Mouse (Mus musculus) kidney, adult 8-10 months (tissue): ENCODE measurements around the gene Ubtd2.

Source experiments
- DNase-seq, 2 experiments: peaks; one replicate each; pipeline ENCODE4 v3.0.0; 2022

The Ubtd2 gene

GRCm38 (mm10) chr11:32548240-32548639 lies 93.1 kb downstream of the Ubtd2 start:
- DNase-seq: no peak

- DNase-seq: no peak
Observed at GRCm38 (mm10) chr11:32549236-32549635, 94.1 kb downstream of the Ubtd2 start.

- no peak for DNase-seq
Observed at GRCm38 (mm10) chr11:32550102-32550501, 94.9 kb downstream of the Ubtd2 start.

GRCm38 (mm10) chr11:32551056-32551455 lies 95.9 kb downstream of the Ubtd2 start:
- no peak for DNase-seq

- no peak for DNase-seq
Observed at GRCm38 (mm10) chr11:32551579-32552297, 96.6 kb downstream of the Ubtd2 start.

- DNase-seq: peak; percentile 49 to 63
Observed at GRCm38 (mm10) chr11:32552401-32553090, 97.4 kb downstream of the Ubtd2 start.

GRCm38 (mm10) chr11:32553311-32554140 lies 98.4 kb downstream of the Ubtd2 start:
- no peak for DNase-seq

GRCm38 (mm10) chr11:32554141-32555091 lies 99.2 kb downstream of the Ubtd2 start:
- DNase-seq: no peak

- DNase-seq: no peak
Observed at GRCm38 (mm10) chr11:32555103-32555689, 100.0 kb downstream of the Ubtd2 start.

GRCm38 (mm10) chr11:32556333-32556990 lies 101.3 kb downstream of the Ubtd2 start:
- DNase-seq: no peak

GRCm38 (mm10) chr11:32558026-32558425 lies 102.9 kb downstream of the Ubtd2 start:
- DNase-seq: no peak

GRCm38 (mm10) chr11:32558677-32559076 lies 103.5 kb downstream of the Ubtd2 start:
- no peak for DNase-seq

- DNase-seq: no peak
Observed at GRCm38 (mm10) chr11:32560015-32560770, 105.0 kb downstream of the Ubtd2 start.

GRCm38 (mm10) chr11:32561465-32562355 lies 106.5 kb downstream of the Ubtd2 start:
- DNase-seq: no peak

GRCm38 (mm10) chr11:32562706-32563105 lies 107.5 kb downstream of the Ubtd2 start:
- no peak for DNase-seq

GRCm38 (mm10) chr11:32563660-32564059 lies 108.5 kb downstream of the Ubtd2 start:
- DNase-seq: no peak

GRCm38 (mm10) chr11:32564629-32565028 lies 109.5 kb downstream of the Ubtd2 start:
- DNase-seq: no peak

- DNase-seq: no peak
Observed at GRCm38 (mm10) chr11:32565088-32565487, 109.9 kb downstream of the Ubtd2 start.

GRCm38 (mm10) chr11:32566184-32566583 lies 111.0 kb downstream of the Ubtd2 start:
- DNase-seq: no peak
